Mouse (Mus musculus): ENCODE results near the gene Spryd3. TPM values are rescaled to one million over a fixed set of nuclear protein-coding genes. Genes with fewer than 3 reads are reported as not detected.
"Not testable (repeated sequence)": the region's sequence is repeated elsewhere in the genome, so short reads cannot be mapped to it uniquely, and the experiment has no call there.

Gene Spryd3
- polyA plus RNA-seq, 1 experiment from 2014 or later: 15.7 TPM

- Histone ChIP-seq H3K36me3 (peaks cover 97% of the 10 kb centered on the region), H3K4me3 (no peak overlapping the region), H3K4me1 (0 out of 2 replicates have a peak, but pooled peaks cover under 1% of the 10 kb centered on the region), H3K27me3 (no peaks in the 10 kb centered on the region), H3K27ac (no peak overlapping the region), H3K9ac (no peak overlapping the region), H3K4me2 (replicated peaks) (no peak overlapping the region), H3K9me3 (no peaks in the 10 kb centered on the region)
- no peak for ATAC-seq (ENCODE audit: insufficient number of reproducible peaks, insufficient read depth, low FRiP score, low TSS enrichment)
- WGBS: 90% methylated on average over 4 of the region's 4 CpGs
These were observed 43.8 kb downstream of the Spryd3 start for GRCm38 (mm10) chr15:102092222-102092621.

GRCm38 (mm10) chr15:102091688-102092087, 44.3 kb downstream of the Spryd3 start:
- WGBS: 52% methylated on average over 1 of the region's 1 CpGs
- H3K4me3 ChIP-seq: no peak overlapping the region
- no peaks in the 10 kb centered on the region for H3K9me3 ChIP-seq
- peaks cover 100% of the 10 kb centered on the region for H3K36me3 ChIP-seq
- H3K27ac ChIP-seq: no peak overlapping the region
- H3K27me3 ChIP-seq: no peaks in the 10 kb centered on the region
- no peak for ATAC-seq (ENCODE audit: insufficient number of reproducible peaks, insufficient read depth, low FRiP score, low TSS enrichment)
- no peak overlapping the region for H3K9ac ChIP-seq
- H3K4me1 ChIP-seq: no peaks in the 10 kb centered on the region
- no peak overlapping the region for H3K4me2 ChIP-seq (replicated peaks)

- Histone ChIP-seq H3K9me3 (no peaks in the 10 kb centered on the region), H3K4me2 (replicated peaks) (no peak overlapping the region), H3K27me3 (no peaks in the 10 kb centered on the region), H3K36me3 (peaks cover 99% of the 10 kb centered on the region), H3K27ac (no peak overlapping the region), H3K9ac (no peak overlapping the region), H3K4me3 (no peak overlapping the region), H3K4me1 (no peaks in the 10 kb centered on the region)
- no peak for ATAC-seq (ENCODE audit: insufficient number of reproducible peaks, insufficient read depth, low FRiP score, low TSS enrichment)
- 81% methylated on average over 12 of the region's 12 CpGs for WGBS
These were observed 44.9 kb downstream of the Spryd3 start for GRCm38 (mm10) chr15:102091063-102091679.

GRCm38 (mm10) chr15:102089914-102090585, 46.0 kb downstream of the Spryd3 start:
- no peaks in the 10 kb centered on the region for H3K27me3 ChIP-seq
- 88% methylated on average over 12 of the region's 12 CpGs for WGBS
- H3K4me2 ChIP-seq (replicated peaks): no peak overlapping the region
- H3K9ac ChIP-seq: no peak overlapping the region
- peaks cover 98% of the 10 kb centered on the region for H3K36me3 ChIP-seq
- no peaks in the 10 kb centered on the region for H3K9me3 ChIP-seq
- no peak overlapping the region for H3K27ac ChIP-seq
- H3K4me3 ChIP-seq: no peak overlapping the region
- no peaks in the 10 kb centered on the region for H3K4me1 ChIP-seq
- ATAC-seq (ENCODE audit: insufficient number of reproducible peaks, insufficient read depth, low FRiP score, low TSS enrichment): no peak

- Histone ChIP-seq H3K9me3 (no peaks in the 10 kb centered on the region), H3K4me1 (no peaks in the 10 kb centered on the region), H3K36me3 (peaks cover 58% of the 10 kb centered on the region), H3K4me2 (replicated peaks) (no peak overlapping the region), H3K4me3 (no peak overlapping the region), H3K9ac (no peak overlapping the region), H3K27ac (no peak overlapping the region), H3K27me3 (no peaks in the 10 kb centered on the region)
- WGBS: 81% methylated on average over 4 of the region's 4 CpGs
- ATAC-seq (ENCODE audit: insufficient number of reproducible peaks, insufficient read depth, low FRiP score, low TSS enrichment): no peak
These were observed 53.0 kb downstream of the Spryd3 start for GRCm38 (mm10) chr15:102083028-102083427.

GRCm38 (mm10) chr15:102082148-102082547, 53.9 kb downstream of the Spryd3 start:
- no peak overlapping the region for H3K4me3 ChIP-seq
- WGBS: 93% methylated on average over 4 of the region's 4 CpGs
- H3K27me3 ChIP-seq: no peaks in the 10 kb centered on the region
- H3K4me1 ChIP-seq: no peaks in the 10 kb centered on the region
- no peak overlapping the region for H3K4me2 ChIP-seq (replicated peaks)
- peaks cover 49% of the 10 kb centered on the region for H3K36me3 ChIP-seq
- no peak overlapping the region for H3K9ac ChIP-seq
- H3K27ac ChIP-seq: no peak overlapping the region
- H3K9me3 ChIP-seq: no peaks in the 10 kb centered on the region
- no peak for ATAC-seq (ENCODE audit: insufficient number of reproducible peaks, insufficient read depth, low FRiP score, low TSS enrichment)

- Histone ChIP-seq H3K4me2 (replicated peaks) (no peak overlapping the region), H3K9ac (no peak overlapping the region), H3K4me1 (peaks cover 6% of the 10 kb centered on the region), H3K27ac (no peak overlapping the region), H3K9me3 (no peaks in the 10 kb centered on the region), H3K27me3 (no peaks in the 10 kb centered on the region), H3K4me3 (no peak overlapping the region), H3K36me3 (peaks cover 33% of the 10 kb centered on the region)
- whole genome bisulfite sequencing: 71% methylated on average over 2 of the region's 2 CpGs
- no peak for ATAC-seq (ENCODE audit: insufficient number of reproducible peaks, insufficient read depth, low FRiP score, low TSS enrichment)
These were observed 55.6 kb downstream of the Spryd3 start for GRCm38 (mm10) chr15:102080429-102080828.

GRCm38 (mm10) chr15:102079924-102080323, 56.1 kb downstream of the Spryd3 start:
- WGBS: 74% methylated on average over 8 of the region's 8 CpGs
- not testable (repeated sequence) for H3K4me3 ChIP-seq; ATAC-seq (ENCODE audit: insufficient number of reproducible peaks, insufficient read depth, low FRiP score, low TSS enrichment); H3K9ac ChIP-seq; H3K27me3 ChIP-seq; H3K27ac ChIP-seq; H3K4me2 ChIP-seq (replicated peaks); H3K9me3 ChIP-seq
- peaks cover 30% of the 10 kb centered on the region for H3K36me3 ChIP-seq
- H3K4me1 ChIP-seq: peaks cover 11% of the 10 kb centered on the region

GRCm38 (mm10) chr15:102079221-102079620, 56.8 kb downstream of the Spryd3 start:
- H3K27ac ChIP-seq: no peak overlapping the region
- no peaks in the 10 kb centered on the region for H3K9me3 ChIP-seq
- no peaks in the 10 kb centered on the region for H3K27me3 ChIP-seq
- 83% methylated on average over 4 of the region's 4 CpGs for WGBS
- H3K4me1 ChIP-seq: peaks cover 13% of the 10 kb centered on the region
- no peak overlapping the region for H3K9ac ChIP-seq
- no peak overlapping the region for H3K4me3 ChIP-seq
- ATAC-seq (ENCODE audit: insufficient number of reproducible peaks, insufficient read depth, low FRiP score, low TSS enrichment): no peak
- peaks cover 22% of the 10 kb centered on the region for H3K36me3 ChIP-seq
- H3K4me2 ChIP-seq (replicated peaks): no peak overlapping the region

GRCm38 (mm10) chr15:102077111-102077677, 58.8 kb downstream of the Spryd3 start:
- no peak overlapping the region for H3K27ac ChIP-seq
- H3K36me3 ChIP-seq: peaks cover 4% of the 10 kb centered on the region; the same call in 1 of the 2 replicates
- no peak for ATAC-seq (ENCODE audit: insufficient number of reproducible peaks, insufficient read depth, low FRiP score, low TSS enrichment)
- H3K9me3 ChIP-seq: no peaks in the 10 kb centered on the region
- H3K27me3 ChIP-seq: no peaks in the 10 kb centered on the region
- H3K4me3 ChIP-seq: no peak overlapping the region
- WGBS: 92% methylated on average over 2 of the region's 2 CpGs
- peaks cover 17% of the 10 kb centered on the region for H3K4me1 ChIP-seq
- H3K4me2 ChIP-seq (replicated peaks): no peak overlapping the region
- H3K9ac ChIP-seq: no peak overlapping the region

- H3K9ac ChIP-seq: peak overlapping the region; percentile 93
- H3K36me3 ChIP-seq: no peaks in the 10 kb centered on the region
- peaks cover 17% of the 10 kb centered on the region for H3K4me1 ChIP-seq
- H3K27ac ChIP-seq: no peak overlapping the region
- 13% methylated on average over 11 of the region's 11 CpGs for WGBS
- ATAC-seq (ENCODE audit: insufficient number of reproducible peaks, insufficient read depth, low FRiP score, low TSS enrichment): no peak
- H3K9me3 ChIP-seq: no peaks in the 10 kb centered on the region
- peak overlapping the region; percentile 78 for H3K4me3 ChIP-seq
- no peaks in the 10 kb centered on the region for H3K27me3 ChIP-seq
- peak overlapping the region; percentile 65 for H3K4me2 ChIP-seq (replicated peaks)
These were observed 61.0 kb downstream of the Spryd3 start for GRCm38 (mm10) chr15:102074876-102075585.

Data from embryonic facial prominence, embryonic 12.5 days (tissue).